Mouse (Mus musculus) embryo, embryonic 11 days (tissue): ENCODE measurements around the gene Mex3a.
A peak's percentile ranks its signal among the peaks of the same experiment; 100 is the strongest.
"Not testable (repeated sequence)": the region's sequence is repeated elsewhere in the genome, so short reads cannot be mapped to it uniquely, and the experiment has no call there.

Experiments
- DNase-seq: peaks from one replicate; pipeline ENCODE4 v3.0.0-alpha.2; 2015

The Mex3a gene

DNA sequence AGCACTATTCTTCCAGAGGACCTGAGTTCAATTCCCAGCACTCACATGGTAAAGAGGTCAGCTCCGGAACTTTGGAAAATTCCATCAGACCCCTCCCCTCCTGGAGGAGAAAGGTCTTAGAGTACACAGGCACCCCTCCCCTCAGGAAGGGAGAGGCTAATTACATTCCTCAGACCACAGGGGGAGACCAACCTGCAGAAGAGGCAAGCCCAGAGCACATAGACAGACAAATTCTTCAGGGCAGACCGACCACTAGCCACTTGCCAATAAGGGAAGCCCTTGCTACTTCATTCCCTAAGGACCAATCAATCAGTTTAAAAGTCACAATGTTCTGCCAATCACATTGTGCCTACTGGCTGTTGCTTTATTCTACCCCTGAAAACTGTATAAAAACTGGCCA is 40.6 kb downstream of the Mex3a start:
- no peak for DNase-seq

DNA sequence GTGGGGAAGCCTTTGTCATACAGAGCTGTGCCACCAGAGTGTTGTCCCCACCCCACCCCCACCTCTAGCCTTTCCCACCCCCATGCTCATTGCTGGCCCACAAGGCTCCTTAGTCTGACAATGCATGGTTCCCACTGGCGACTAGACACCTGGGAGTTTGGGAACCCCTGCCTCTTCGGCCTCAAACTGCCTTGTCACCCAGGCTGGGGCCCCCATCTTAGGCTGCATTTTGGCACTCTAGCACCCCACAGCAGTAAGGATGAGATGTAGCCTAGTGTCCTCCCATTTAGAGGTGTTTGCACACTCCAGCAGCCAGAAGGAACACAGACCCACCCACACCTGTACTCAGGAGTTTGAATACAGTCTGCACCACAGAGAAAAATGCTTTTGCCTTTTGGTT is 41.6 kb downstream of the Mex3a start:
- no peak for DNase-seq

DNA sequence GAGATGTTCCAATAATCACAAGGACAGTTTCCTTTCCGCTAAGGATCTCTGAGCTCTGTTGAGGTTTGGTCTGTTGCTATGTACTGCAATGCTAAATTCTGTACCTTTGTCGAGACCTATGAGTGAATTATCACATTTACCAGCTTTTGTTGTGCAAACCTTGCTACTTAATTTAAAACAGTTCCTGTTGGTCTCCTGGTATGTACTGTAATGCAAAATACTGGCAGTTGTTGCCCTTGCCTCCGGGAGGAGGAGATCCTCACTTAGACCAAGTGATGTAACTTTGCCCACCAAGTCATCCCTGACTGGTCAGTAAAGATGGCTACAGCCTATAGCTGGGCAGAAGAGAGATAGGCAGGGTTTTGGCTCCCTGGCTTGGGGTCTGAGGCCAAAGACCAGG is 43.3 kb downstream of the Mex3a start, which contains the start of gene Ssr2:
Gene Ssr2, plus strand, starts transcription at position 337 of the 400 bp plus-strand sequence.
- no peak for DNase-seq

DNA sequence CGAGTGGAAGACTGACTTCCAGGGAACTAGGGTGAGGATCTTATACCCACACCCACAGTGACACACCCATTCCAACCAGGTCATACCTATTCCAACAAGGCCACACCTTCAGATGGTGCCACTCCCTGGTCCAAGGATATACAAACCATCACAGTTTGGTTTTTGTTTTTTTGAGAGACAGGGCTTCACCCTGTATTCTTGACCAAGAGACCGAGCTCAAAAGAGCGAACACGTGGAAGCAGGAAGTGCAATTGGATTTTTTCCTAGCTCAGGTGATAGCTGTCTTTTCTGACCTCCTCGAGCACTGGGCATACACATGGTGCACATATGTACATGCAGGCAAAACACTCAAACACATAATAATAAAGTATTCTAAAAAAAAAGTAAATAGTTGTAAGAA is 45.7 kb downstream of the Mex3a start:
- DNase-seq = not testable (repeated sequence)

DNA sequence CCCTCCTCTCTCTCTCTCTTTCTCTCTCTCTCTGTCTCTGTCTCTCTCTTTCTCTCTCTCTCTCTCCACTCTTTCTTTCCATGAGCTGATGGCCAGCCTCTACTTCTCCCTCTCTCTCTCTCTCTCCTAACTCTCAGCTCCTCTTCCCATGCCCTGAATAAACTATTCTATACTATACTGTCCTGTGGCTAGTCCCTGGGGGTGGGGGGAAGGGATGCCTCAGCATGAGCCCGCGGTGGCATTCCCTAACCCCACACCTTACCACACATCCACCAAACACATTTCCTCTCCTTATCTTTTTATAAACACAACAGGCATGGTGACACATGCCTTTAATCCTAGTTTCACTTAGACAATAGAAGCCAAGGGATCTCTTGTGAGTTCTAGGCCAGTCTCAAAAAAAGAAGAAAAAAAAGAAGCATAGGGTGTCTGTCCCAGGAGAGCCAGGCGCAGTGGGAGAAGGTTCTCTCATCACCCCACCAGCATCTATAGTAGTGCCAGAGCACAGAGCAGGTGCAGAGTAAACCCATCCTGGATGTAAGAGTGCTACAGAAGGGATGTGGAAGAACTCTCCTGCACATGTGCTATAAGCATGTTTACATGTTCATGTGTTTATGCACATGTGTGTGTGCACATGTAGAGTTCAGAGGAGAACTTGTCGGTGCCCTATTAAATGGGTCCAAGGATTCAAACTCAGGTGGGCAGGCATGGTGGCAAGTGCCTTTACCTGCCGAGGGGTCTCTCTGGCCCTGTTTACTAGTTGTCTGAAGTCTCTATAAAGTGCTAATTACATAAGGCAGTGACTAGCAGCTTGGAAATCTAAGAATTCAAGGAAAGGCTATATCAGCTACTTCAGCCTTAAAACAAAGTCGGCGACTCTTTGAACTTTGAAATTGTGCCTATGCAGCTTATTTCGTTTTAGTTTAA is 46.6 kb downstream of the Mex3a start:
- no peak for DNase-seq

DNA sequence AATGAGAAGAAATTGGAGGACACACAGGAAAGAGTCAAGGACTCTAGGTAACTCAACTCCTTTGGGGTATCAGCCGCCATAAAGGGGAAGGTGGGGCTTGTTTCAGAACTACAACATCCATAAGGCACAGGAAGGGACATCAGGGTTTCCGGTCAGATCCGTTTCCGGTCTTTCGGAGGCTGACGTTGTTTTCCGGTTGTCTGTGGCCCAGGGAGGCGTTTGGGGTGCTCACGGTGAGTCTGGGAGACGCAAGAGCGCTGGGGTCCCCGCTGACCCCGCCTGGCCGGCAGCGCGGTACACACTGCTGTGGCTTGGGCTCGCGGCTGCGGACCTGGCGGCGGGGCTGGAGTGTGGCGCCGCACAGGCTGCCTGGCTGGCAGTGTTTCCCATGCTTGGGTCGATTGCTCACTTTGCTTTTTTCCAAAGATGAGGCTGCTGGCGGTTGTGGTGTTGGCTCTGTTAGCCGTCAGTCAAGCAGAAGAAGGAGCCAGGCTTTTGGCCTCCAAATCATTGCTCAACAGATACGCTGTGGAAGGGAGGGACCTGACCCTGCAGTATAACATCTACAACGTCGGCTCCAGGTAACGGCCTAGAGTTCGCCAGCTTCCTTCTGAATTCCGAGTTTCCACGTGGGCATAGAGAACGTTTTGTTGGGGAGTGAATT is 47.4 kb downstream of the Mex3a start:
- peak; percentile 89 for DNase-seq

DNA sequence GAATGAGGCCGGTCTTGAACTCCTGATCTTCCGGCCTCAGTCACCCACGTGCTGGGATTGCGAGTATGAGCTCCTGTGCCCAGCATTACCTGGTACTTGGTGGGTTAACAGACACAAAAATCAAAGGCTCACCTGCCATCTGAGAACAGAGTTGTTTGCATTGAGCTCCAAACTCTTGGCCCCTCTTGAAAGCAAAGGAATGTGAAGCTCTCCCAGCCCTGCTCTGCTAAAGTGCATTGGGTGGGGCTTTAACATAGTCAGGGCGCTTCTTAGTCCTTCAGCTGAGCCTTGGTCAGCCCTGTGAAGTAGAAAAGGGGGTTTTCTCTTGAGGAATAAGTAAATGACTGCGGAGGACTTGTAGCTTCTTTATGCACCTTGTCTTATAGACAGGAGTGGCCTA is 53.6 kb downstream of the Mex3a start:
- no peak for DNase-seq

DNA sequence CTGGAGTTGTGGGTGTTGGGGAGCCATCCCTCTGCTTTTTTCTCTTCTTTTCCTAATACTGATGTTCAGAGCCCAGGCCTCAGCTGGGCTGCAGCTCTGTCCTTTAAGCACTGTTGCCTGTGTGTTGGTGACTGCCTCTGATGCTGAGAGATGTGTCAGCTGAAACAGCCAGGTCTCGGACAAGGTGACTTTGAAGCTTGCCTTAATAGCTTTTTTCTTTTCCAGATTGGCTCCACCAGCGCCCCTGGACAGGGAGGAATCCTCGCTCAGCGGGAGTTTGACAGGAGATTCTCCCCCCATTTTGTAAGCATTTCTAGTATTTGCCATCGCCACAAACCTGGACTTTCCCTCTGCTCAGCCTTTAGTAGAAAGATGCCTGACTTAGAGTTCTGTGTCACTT is 54.4 kb downstream of the Mex3a start:
- no peak for DNase-seq

DNA sequence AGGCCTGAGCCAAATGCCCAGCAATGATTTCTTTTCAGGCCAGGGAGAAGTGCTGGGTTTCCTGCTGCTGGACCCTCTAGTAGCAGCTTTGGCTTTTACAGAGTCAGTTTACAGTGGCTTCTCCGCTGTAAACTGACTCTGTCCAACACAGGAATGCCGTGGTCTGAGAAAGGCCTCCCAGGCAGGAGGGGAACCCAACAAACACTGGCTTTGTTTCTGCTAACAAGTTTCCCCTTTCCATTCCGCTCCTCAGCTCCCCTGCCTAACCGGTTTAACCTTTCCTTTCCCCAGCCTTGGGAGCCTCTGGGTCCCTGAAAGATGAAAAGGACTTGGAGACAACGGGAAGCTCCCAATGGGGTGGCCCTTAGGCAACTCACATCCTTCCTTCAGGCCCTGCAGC is 58.1 kb downstream of the Mex3a start:
- no peak for DNase-seq
